Mouse (Mus musculus) gastrocnemius, postnatal 25 days (tissue): ENCODE measurements around the gene Arl10. TPM values are rescaled to one million over a fixed set of nuclear protein-coding genes. Genes with fewer than 3 reads are reported as not detected.

Experiments
- DNase-seq: peaks from one replicate; pipeline ENCODE4 v3.0.0; 2022
- microRNA-seq, 2 experiments: library from miRNA; unstranded; fragments of <30 nt; microRNA quantifications; one replicate each; pipeline ENCODE4 v1.2.0; 2021; ENCODE audit warnings: borderline replicate concordance in 2 of 2
- total RNA-seq, 2 experiments: library from RNA; stranded (reverse); gene quantifications; 1 replicate in 1 of 2; 2 replicates in 1 of 2; pipeline ENCODE4 v1.2.3; 2021

Gene Arl10
- total RNA-seq, 2 experiments from 2014 or later: 2.3 to 3.2 TPM

GRCm38 (mm10) chr13:54621155-54621932 is 46.5 kb downstream of the Arl10 start, which contains the start of gene Faf2:
Gene Faf2, plus strand, starts transcription at chr13:54621784.
- DNase-seq: peak; percentile 94

DNA sequence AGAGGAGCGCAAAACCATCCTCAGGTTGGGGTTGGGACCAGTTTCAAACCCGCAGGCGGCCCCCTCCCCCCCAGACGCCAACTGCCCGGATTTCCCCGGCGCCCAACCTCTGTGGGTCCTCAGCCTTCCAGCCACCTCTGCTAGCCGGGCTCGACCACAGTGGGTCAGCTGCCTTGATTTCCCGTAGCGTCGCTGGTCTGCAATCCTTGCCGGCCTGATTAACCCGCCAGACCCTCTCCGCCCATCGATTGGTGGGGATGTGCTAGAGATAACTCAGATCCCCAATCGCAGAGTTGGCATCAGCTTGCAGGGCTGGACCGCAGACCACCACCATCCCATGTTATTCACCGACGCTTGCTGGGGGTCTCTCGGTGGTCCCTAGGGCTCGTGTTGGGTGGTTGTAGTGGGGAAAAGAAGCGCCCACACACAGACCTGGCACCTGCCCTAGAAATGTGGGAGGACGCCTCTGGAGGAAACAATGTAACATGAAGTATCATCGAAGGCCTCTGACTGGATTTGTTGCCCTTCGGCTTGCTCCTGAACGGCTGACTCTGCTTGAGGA is 47.2 kb downstream of the Arl10 start:
- no peak for DNase-seq

GRCm38 (mm10) chr13:54629128-54629527 is 54.3 kb downstream of the Arl10 start:
- no peak for DNase-seq

Small RNAs within 50 kb of the gene (microRNA-seq; reads per million reads assigned to microRNA genes)
- 0 reads per million in 2 experiments for gene Gm24195

Other genes with a start within 250 kb of the Arl10 start
- 1 to 10 TPM; 1.3 to 1.7 TPM for gene Cplx2, start 203.7 kb upstream of the Arl10 start, total RNA-seq
- 10 to 100 TPM; 11.3 to 13.8 TPM for gene Thoc3, start 106.2 kb upstream of the Arl10 start, total RNA-seq
- gene Simc1, start 71.2 kb upstream of the Arl10 start, total RNA-seq: 1 to 10 TPM; 1.7 TPM
- 100 to 1,000 TPM; 145 to 160 TPM for gene 4833439L19Rik, start 9.6 kb upstream of the Arl10 start, total RNA-seq
- 10 to 100 TPM; 16.5 to 17.4 TPM for gene Nop16, start 15.1 kb downstream of the Arl10 start, total RNA-seq
- 100 to 1,000 TPM; 144 to 150 TPM for gene Higd2a, start 15.2 kb downstream of the Arl10 start, total RNA-seq
- 100 to 1,000 TPM; 117 to 135 TPM for gene Cltb, start 36.3 kb downstream of the Arl10 start, total RNA-seq
- 10 to 100 TPM; 14.1 to 15.4 TPM for gene Faf2, start 46.8 kb downstream of the Arl10 start, total RNA-seq
- gene Rnf44, start 118.9 kb downstream of the Arl10 start, total RNA-seq: 10 to 100 TPM; 24.8 to 30.6 TPM
- gene Cdhr2, start 126.4 kb downstream of the Arl10 start, total RNA-seq: not detected
- gene Gprin1, start 174.9 kb downstream of the Arl10 start, total RNA-seq: not detected
- not detected for gene Sncb, start 191.6 kb downstream of the Arl10 start, total RNA-seq
- gene Eif4e1b, start 209.0 kb downstream of the Arl10 start, total RNA-seq: not detected
- gene Tspan17, start 214.4 kb downstream of the Arl10 start, total RNA-seq: 10 to 100 TPM; 14.2 to 18.0 TPM